Mouse (Mus musculus) thymus, adult 2 months (tissue): ENCODE measurements around the gene Ranbp9. TPM values are rescaled to one million over a fixed set of nuclear protein-coding genes. Genes with fewer than 3 reads are reported as not detected.
"Not testable (repeated sequence)": the region's sequence is repeated elsewhere in the genome, so short reads cannot be mapped to it uniquely, and the experiment has no call there.

Experiments
- DNase-seq: peaks from one replicate; pipeline ENCODE4 v3.0.0; 2021
- H3K27ac ChIP-seq: fragments of 200-500 bp; 2 replicates; pipeline ENCODE4 v1.5.1; 2012; ENCODE audit warnings: low read length, control low read depth; ENCODE audit not compliant: control insufficient read depth, insufficient read depth
- H3K27me3 ChIP-seq: fragments of 200-500 bp; 2 replicates; pipeline ENCODE4 v1.6.1; 2012; ENCODE audit warnings: mild to moderate bottlenecking, low read length, moderate library complexity, mixed read lengths; ENCODE audit not compliant: control insufficient read depth, insufficient read depth
- H3K36me3 ChIP-seq: fragments of 200-500 bp; 2 replicates; pipeline ENCODE4 v1.6.1; 2012; ENCODE audit warnings: mild to moderate bottlenecking, low read length, moderate library complexity; ENCODE audit not compliant: control insufficient read depth, insufficient read depth
- H3K4me1 ChIP-seq: fragments of 200-500 bp; replicated peaks from 2 replicates; pipeline ENCODE4 v1.6.1; 2012; ENCODE audit warnings: low read length; ENCODE audit not compliant: control insufficient read depth, insufficient read depth
- H3K4me3 ChIP-seq: fragments of 200-500 bp; 2 replicates; pipeline ENCODE4 v1.5.1; 2012; ENCODE audit warnings: mild to moderate bottlenecking, low read length, control low read depth, moderate library complexity; ENCODE audit not compliant: control insufficient read depth, insufficient read depth
- CTCF ChIP-seq: fragments of 200-500 bp; IDR thresholded peaks from 2 replicates; pipeline ENCODE4 v1.5.1; 2012; ENCODE audit warnings: mild to moderate bottlenecking, control low read depth, low read length, moderate library complexity, borderline replicate concordance; ENCODE audit not compliant: control insufficient read depth, poor library complexity, insufficient read depth; ENCODE audit errors: extremely low read depth
- POLR2A ChIP-seq: fragments of 200-500 bp; IDR thresholded peaks from 2 replicates; pipeline ENCODE4 v1.6.1; 2012; ENCODE audit warnings: mild to moderate bottlenecking, low read length, control low read depth, moderate library complexity; ENCODE audit not compliant: control insufficient read depth, poor library complexity, insufficient read depth; ENCODE audit errors: extremely low read depth
- WGBS: fragments of 180-500 bp; shearing (Covaris S2); methylation state at CpG from one replicate; pipeline ENCODE4 v1.1.7; 2018; 5-methylcytosine and 5-hydroxymethylcytosine counted together
- polyA plus RNA-seq: library from polyadenylated mRNA; depleted of rRNA; stranded (reverse); fragments of >200 nt; gene quantifications from 2 replicates; pipeline ENCODE4 v1.2.3, GENCODE M21; 2012

Ranbp9 gene
- polyA plus RNA-seq, 1 experiment, result 26.7 TPM

DNA sequence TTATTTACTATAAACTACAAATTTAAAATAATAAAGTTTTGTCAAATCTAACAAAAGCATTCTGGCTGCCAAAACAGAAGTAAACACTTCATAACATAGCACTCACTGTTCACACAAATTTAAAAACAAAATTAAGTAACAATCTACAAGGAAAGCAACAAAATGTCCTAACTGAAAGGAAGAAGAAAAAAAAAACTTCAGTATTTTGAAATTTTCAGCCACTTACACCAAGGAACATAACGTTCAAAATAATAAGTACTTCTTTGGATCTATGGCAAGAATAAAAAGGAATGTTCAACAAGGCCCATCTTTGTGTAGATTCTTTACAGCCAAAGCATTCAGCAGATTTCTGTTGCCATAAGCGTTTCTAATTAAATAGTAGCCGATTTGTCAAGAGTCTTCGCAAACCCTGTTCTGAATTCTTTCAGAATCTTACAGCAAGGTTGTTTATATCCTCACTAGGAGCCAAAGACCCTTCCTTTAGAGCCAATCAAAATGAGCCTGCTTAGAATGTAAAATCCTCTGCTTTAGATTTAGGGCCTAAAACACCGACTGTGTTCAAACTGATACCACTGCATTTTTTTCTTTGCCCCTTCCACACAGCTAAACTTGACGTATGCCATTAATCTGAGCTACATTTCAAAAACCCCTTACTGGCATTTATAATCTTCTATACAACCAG is 1.9 kb downstream of the Ranbp9 start:
- TF ChIP-seq CTCF (no peak), POLR2A (no peak)
- Histone ChIP-seq H3K27ac (no peak overlapping the region), H3K4me1 (peaks cover 12% of the 10 kb centered on the region), H3K4me3 (no peak overlapping the region), H3K27me3 (no peaks in the 10 kb centered on the region), H3K36me3 (no peaks in the 10 kb centered on the region)
- no peak for DNase-seq
- 4% methylated on average over 6 of the region's 6 CpGs for WGBS

- Histone ChIP-seq H3K4me1 (peaks cover 15% of the 10 kb centered on the region), H3K36me3 (no peaks in the 10 kb centered on the region), H3K27me3 (no peaks in the 10 kb centered on the region), H3K4me3 (no peak overlapping the region), H3K27ac (no peak overlapping the region)
- DNase-seq, result no peak
- TF ChIP-seq POLR2A (no peak), CTCF (no peak)
- 12% methylated on average over 8 of the region's 8 CpGs for WGBS
Observed at GRCm38 (mm10) chr13:43478586-43478985, 2.5 kb downstream of the Ranbp9 start.

DNA sequence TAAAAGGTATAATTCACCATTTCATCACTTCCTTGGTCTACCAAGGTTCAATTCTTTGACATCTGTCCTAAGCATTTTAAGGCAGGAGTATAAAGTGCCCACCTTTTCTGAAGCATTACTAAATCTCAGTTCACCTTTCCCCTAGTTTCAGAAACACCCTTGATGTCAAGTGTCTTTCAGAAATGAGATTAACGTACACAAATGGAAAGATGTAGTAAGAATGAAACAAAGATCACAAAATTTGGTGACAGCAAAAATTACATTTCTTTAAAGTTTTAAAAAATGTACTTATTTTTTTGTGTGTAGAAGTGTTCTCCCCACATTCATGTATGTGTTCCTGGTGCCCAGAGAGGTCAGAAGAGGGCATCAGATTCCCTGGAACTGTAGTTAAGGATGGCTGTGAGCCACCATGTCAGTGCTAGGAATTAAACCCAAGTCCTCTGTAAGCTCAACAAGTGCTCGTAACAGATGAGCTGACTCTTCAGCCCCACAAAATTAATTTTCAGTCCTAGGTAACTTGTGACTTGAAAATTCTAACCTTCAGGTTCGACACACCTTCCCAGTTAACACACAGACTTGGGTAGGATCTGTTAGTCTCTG is 3.9 kb downstream of the Ranbp9 start:
- Histone ChIP-seq H3K27ac (no peak overlapping the region), H3K27me3 (no peaks in the 10 kb centered on the region), H3K36me3 (no peaks in the 10 kb centered on the region), H3K4me3 (no peak overlapping the region), H3K4me1 (peaks cover 17% of the 10 kb centered on the region)
- WGBS, result 91% methylated on average over 3 of the region's 3 CpGs
- DNase-seq, result no peak
- TF ChIP-seq POLR2A (no peak), CTCF (no peak)

DNA sequence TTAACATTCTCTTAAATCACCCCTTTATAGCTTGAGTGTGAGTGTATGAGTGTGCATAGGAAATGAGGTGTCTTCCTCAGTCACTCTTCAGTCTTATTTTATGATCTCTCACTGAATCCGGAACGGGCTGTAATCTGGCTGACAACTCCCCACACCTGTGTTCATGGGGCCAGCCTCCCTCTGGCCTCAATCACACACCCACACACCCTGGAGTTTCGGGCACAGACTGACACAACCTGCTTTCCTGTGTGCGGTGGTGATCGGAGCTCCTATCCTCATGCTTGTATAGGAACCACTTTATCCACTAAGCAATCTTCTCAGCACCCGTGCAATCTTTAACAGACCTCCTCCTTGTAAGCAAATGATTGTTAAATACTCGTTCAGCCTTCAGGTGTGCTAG is 4.9 kb downstream of the Ranbp9 start:
- Histone ChIP-seq H3K27ac (no peak overlapping the region), H3K4me3 (no peak overlapping the region), H3K27me3 (no peaks in the 10 kb centered on the region), H3K36me3 (no peaks in the 10 kb centered on the region), H3K4me1 (peaks cover 17% of the 10 kb centered on the region)
- TF ChIP-seq CTCF, result no peak
- TF ChIP-seq POLR2A, result no peak
- WGBS, result 73% methylated on average over 7 of the region's 7 CpGs
- no peak for DNase-seq

DNA sequence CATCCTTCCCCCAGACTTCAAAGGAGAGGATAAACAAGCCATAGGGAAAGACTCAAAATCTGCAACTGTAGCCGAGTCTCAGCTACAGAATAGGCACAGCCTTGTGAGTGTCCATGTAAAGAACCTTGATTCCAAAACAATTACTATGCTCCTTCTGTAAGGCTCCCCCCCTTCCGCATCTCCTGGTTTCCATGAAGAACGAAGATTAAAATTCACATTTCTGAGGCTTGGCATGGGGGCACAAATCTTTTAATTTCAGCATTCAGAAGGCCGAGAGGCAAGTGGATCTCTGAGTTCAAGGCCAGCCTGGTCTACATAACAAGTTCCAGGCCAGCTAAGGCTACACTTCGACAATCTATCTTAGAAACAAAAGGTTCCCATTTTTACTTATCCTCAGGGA is 6.4 kb downstream of the Ranbp9 start:
- H3K27ac ChIP-seq, result no peak overlapping the region
- H3K4me3 ChIP-seq, result no peak overlapping the region
- DNase-seq, result no peak
- peaks cover 17% of the 10 kb centered on the region for H3K4me1 ChIP-seq
- 91% methylated on average over 5 of the region's 5 CpGs for WGBS
- no peak for TF ChIP-seq POLR2A
- no peak for TF ChIP-seq CTCF
- H3K27me3 ChIP-seq, result no peaks in the 10 kb centered on the region
- no peaks in the 10 kb centered on the region for H3K36me3 ChIP-seq

DNA sequence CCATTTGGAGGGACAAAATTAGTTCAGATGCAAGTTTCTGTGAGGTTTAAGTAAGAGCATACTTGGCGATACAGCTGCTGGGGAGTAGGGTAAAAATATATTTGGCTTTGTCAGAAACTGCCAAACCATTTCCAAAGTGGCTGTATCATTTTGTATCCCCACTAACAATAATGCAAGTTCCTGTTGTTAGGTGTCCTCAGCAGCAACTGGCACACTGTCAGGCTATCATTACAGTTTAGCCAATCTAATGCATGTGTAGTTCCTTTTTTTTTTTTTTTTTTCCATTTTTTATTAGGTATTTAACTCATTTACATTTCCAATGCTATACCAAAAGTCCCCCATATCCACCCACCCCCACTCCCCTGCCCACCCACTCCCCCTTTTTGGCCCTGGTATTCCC is 9.2 kb downstream of the Ranbp9 start:
- H3K36me3 ChIP-seq, H3K4me3 ChIP-seq, H3K27me3 ChIP-seq, H3K27ac ChIP-seq, DNase-seq: not testable (repeated sequence)
- peaks cover 15% of the 10 kb centered on the region for H3K4me1 ChIP-seq
- 97% methylated on average over 1 of the region's 1 CpGs for WGBS

DNA sequence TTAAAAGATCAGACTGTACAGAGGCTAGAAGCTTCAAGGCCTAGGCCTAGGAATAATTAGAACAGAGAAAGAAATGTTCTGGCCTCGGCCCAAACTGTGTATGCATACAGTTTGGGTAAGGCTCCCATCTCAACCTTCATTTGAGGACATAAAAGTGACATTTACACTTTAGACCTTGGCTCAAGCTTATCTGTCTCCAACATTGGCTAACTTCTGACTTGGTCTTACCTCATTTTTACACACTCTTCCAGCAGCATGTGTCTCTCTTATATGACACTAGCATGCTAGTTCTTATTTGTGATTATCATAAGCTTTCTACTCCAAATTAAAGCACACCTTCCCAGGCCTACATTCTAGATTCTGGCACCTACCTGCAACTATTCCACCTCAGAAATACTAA is 11.5 kb downstream of the Ranbp9 start:
- H3K27ac ChIP-seq, result no peak overlapping the region
- DNase-seq, result no peak
- WGBS, result 94% methylated on average over 1 of the region's 1 CpGs
- H3K36me3 ChIP-seq, result no peaks in the 10 kb centered on the region
- no peak overlapping the region for H3K4me3 ChIP-seq
- H3K27me3 ChIP-seq, result no peaks in the 10 kb centered on the region
- H3K4me1 ChIP-seq, result peaks cover 10% of the 10 kb centered on the region
- no peak for TF ChIP-seq POLR2A
